Mouse (Mus musculus) adrenal gland, adult 2 months (tissue): ENCODE measurements around the gene Slc9b2. TPM values are rescaled to one million over a fixed set of nuclear protein-coding genes. Genes with fewer than 3 reads are reported as not detected.

Experiments
- DNase-seq: peaks from one replicate; pipeline ENCODE4 v3.0.0; 2021
- polyA plus RNA-seq: library from polyadenylated mRNA; depleted of rRNA; stranded (reverse); fragments of >200 nt; gene quantifications from 2 replicates; pipeline ENCODE4 v1.2.3, GENCODE M21; 2012
- total RNA-seq, 2 experiments: library from RNA; stranded (reverse); gene quantifications; 2 replicates each; pipeline ENCODE4 v1.2.3; 2021

Gene Slc9b2
- total and polyA plus RNA-seq, 3 experiments: 0.11 to 1.3 (median 0.92) TPM

- DNase-seq: no peak
Measured at GRCm38 (mm10) chr3:135312916-135313491, 5.5 kb downstream of the Slc9b2 start.

GRCm38 (mm10) chr3:135313727-135314126 is 6.2 kb downstream of the Slc9b2 start:
- no peak for DNase-seq

GRCm38 (mm10) chr3:135314811-135315210 is 7.3 kb downstream of the Slc9b2 start:
- DNase-seq: no peak

GRCm38 (mm10) chr3:135315720-135316425 is 8.4 kb downstream of the Slc9b2 start:
- DNase-seq: no peak

GRCm38 (mm10) chr3:135318331-135318730 is 10.8 kb downstream of the Slc9b2 start:
- DNase-seq: no peak

- DNase-seq: no peak
Measured at GRCm38 (mm10) chr3:135324354-135324753, 16.9 kb downstream of the Slc9b2 start.

GRCm38 (mm10) chr3:135327176-135327575 is 19.7 kb downstream of the Slc9b2 start:
- DNase-seq: no peak

- no peak for DNase-seq
Measured at GRCm38 (mm10) chr3:135327601-135328000, 20.1 kb downstream of the Slc9b2 start.

- peak; percentile 59 for DNase-seq
Measured at GRCm38 (mm10) chr3:135328560-135328959, 21.1 kb downstream of the Slc9b2 start.

GRCm38 (mm10) chr3:135332691-135333090 is 25.2 kb downstream of the Slc9b2 start:
- DNase-seq: no peak

- DNase-seq: no peak
Measured at GRCm38 (mm10) chr3:135333763-135334162, 26.3 kb downstream of the Slc9b2 start.

- DNase-seq: no peak
Measured at GRCm38 (mm10) chr3:135347739-135348264, 40.3 kb downstream of the Slc9b2 start, which contains the start of gene Slc9b1. Gene Slc9b1 (plus strand): TSS chr3:135348029.

GRCm38 (mm10) chr3:135349022-135349421 is 41.5 kb downstream of the Slc9b2 start:
- DNase-seq: no peak

- no peak for DNase-seq
Measured at GRCm38 (mm10) chr3:135351857-135352256, 44.4 kb downstream of the Slc9b2 start.

GRCm38 (mm10) chr3:135357394-135357793 is 49.9 kb downstream of the Slc9b2 start:
- no peak for DNase-seq

GRCm38 (mm10) chr3:135375836-135376235 is 68.3 kb downstream of the Slc9b2 start:
- DNase-seq: no peak

GRCm38 (mm10) chr3:135377445-135377844 is 69.9 kb downstream of the Slc9b2 start:
- DNase-seq: no peak

GRCm38 (mm10) chr3:135379868-135380267 is 72.4 kb downstream of the Slc9b2 start:
- no peak for DNase-seq

- DNase-seq: peak; percentile 68
Measured at GRCm38 (mm10) chr3:135393186-135393585, 85.7 kb downstream of the Slc9b2 start.
